Mouse (Mus musculus): ENCODE results near the gene Rab20.

GRCm38 (mm10) chr8:11512711-11513110 is 34.2 kb upstream of the Rab20 start:
- TF ChIP-seq CTCF (IDR thresholded peaks at IDR 0.05) (no peak), POLR2A (IDR thresholded peaks at IDR 0.05; ENCODE audit: insufficient read depth, low read depth, low read length) (no peak)
